Mouse (Mus musculus): ENCODE results near the gene Slk. TPM values are rescaled to one million over a fixed set of nuclear protein-coding genes. Genes with fewer than 3 reads are reported as not detected.

Gene Slk
- polyA plus RNA-seq (2012; rRNA removed), result 5.1 and 6.1 TPM in 2 replicates

DNA sequence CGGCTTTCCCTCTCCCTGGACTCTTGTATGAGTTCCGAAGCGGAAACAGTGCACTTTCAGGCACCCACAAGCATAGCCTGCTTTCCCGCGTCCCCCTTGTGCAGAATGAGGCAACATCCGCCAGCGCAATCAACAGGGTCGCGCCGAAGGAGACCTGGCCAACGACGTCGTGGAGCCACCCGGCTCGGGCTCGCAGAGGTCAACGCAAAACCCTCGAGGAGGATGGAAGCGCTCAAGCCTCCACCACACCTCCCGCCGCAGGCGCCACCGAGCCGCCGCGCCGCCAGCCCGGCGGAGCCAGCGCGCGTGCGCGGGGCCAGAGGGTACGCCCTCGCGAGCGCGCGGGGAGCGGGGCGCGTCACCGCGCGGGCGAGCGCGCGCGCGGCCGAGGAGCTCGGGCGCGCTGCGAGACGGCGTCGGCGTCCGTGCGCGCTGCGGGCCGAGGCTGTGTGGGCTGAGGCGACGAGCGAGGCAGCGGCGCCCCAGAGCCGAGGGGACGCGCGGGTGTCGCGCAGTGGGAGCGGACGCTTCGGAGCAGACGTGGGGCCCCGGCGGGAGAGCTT, at the start of gene Slk:
Gene Slk, plus strand, starts transcription at position 454 of the 563 bp plus-strand sequence.
- peak within 1 kb of the TSS; percentile 81 for H3K4me3 ChIP-seq (ENCODE audit: control insufficient read depth, low read depth, low read length)
- no peaks in the 10 kb centered on the region for H3K36me3 ChIP-seq (ENCODE audit: control insufficient read depth, insufficient read depth, low read length)
- TF ChIP-seq POLR2A (IDR thresholded peaks at IDR 0.05; ENCODE audit: control insufficient read depth, low read depth, low read length), result peak; percentile 72; the same call in 1 of the 2 replicates
- TF ChIP-seq CTCF (IDR thresholded peaks at IDR 0.05; ENCODE audit: control insufficient read depth, insufficient read depth, insufficient replicate concordance, low read depth, low read length), result no peak
- no peaks in the 10 kb centered on the region for H3K27me3 ChIP-seq (ENCODE audit: control insufficient read depth, insufficient read depth, low read length)
- H3K27ac ChIP-seq (ENCODE audit: control insufficient read depth, insufficient read depth, low read depth, low read length), result peak within 1 kb of the TSS; percentile 87
- H3K4me1 ChIP-seq (ENCODE audit: control insufficient read depth, insufficient read depth, low read length), result peaks cover 3% of the 10 kb centered on the region; the same call in 1 of the 2 replicates

DNA sequence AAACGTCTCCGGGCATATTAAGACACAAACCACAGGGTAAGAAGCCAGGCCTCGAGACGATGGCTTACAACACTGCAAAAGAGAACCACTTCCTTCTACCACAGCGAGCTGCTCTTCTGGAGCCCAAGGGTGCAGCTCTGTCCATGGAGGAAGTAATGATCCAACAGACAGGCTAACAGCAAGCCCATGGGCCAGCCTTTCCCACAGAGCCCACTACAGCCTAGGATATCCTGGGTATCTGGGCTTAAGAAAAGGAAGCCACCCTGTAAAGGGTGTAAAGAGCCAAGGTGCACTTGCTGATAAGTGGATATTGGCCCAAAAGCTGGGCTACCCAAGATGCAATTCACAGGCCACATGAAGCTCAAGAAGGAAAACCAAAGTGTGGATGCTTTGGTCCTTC, 48.2 kb upstream of the Slk start:
- no peak overlapping the region for H3K4me3 ChIP-seq (ENCODE audit: control insufficient read depth, low read depth, low read length)
- no peaks in the 10 kb centered on the region for H3K27me3 ChIP-seq (ENCODE audit: control insufficient read depth, insufficient read depth, low read length)
- no peak overlapping the region for H3K27ac ChIP-seq (ENCODE audit: control insufficient read depth, insufficient read depth, low read depth, low read length)
- peaks cover 4% of the 10 kb centered on the region for H3K4me1 ChIP-seq (ENCODE audit: control insufficient read depth, insufficient read depth, low read length)
- TF ChIP-seq CTCF (IDR thresholded peaks at IDR 0.05; ENCODE audit: control insufficient read depth, insufficient read depth, insufficient replicate concordance, low read depth, low read length) (no peak), POLR2A (IDR thresholded peaks at IDR 0.05; ENCODE audit: control insufficient read depth, low read depth, low read length) (no peak)
- no peaks in the 10 kb centered on the region for H3K36me3 ChIP-seq (ENCODE audit: control insufficient read depth, insufficient read depth, low read length)

DNA sequence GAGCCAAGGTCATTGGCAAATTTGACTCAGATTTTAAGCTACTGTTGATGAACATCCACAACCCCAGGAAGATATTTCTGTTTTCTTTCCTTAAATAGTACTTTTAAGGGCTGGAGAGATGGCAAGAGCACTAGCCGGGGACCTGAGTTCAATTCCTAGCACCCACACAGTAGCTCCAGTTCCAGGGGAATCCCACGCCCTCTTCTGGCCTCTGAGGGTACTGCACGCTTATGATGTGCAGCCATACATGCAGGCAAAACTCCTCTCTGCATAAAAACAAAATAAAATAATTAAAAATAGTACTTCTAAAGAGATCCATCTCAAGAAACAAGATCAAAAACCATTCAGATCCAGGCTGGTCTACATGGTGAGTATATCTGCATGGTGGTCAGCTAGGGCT, 47.0 kb upstream of the Slk start:
- Histone ChIP-seq H3K27ac (ENCODE audit: control insufficient read depth, insufficient read depth, low read depth, low read length) (no peak overlapping the region), H3K27me3 (ENCODE audit: control insufficient read depth, insufficient read depth, low read length) (no peaks in the 10 kb centered on the region), H3K4me3 (ENCODE audit: control insufficient read depth, low read depth, low read length) (no peak overlapping the region), H3K36me3 (ENCODE audit: control insufficient read depth, insufficient read depth, low read length) (no peaks in the 10 kb centered on the region), H3K4me1 (ENCODE audit: control insufficient read depth, insufficient read depth, low read length) (peaks cover 5% of the 10 kb centered on the region)
- no peak for TF ChIP-seq POLR2A (IDR thresholded peaks at IDR 0.05; ENCODE audit: control insufficient read depth, low read depth, low read length)
- peak; percentile 73; the same call in 1 of the 2 replicates for TF ChIP-seq CTCF (IDR thresholded peaks at IDR 0.05; ENCODE audit: control insufficient read depth, insufficient read depth, insufficient replicate concordance, low read depth, low read length)

DNA sequence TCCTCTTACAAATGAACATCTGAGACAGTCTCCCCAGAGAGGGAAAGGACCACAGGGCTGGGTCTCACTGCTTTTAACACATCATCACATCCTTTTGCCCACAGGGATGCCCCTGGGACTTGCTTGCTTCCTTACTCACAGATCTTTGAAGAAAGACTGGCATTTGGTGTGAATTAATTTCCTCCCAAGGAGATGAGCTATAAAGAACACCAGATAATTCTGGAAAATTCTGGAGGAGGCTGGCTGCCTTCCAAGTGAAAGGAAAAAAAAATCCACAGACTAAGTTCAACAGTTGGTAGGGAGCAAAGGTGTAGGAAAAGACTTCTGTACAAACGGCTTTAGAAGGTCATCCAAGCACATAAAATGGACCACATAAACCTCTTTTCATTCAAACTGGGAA, 45.3 kb upstream of the Slk start:
- TF ChIP-seq POLR2A (IDR thresholded peaks at IDR 0.05; ENCODE audit: control insufficient read depth, low read depth, low read length) (no peak), CTCF (IDR thresholded peaks at IDR 0.05; ENCODE audit: control insufficient read depth, insufficient read depth, insufficient replicate concordance, low read depth, low read length) (no peak)
- H3K27me3 ChIP-seq (ENCODE audit: control insufficient read depth, insufficient read depth, low read length), result no peaks in the 10 kb centered on the region

DNA sequence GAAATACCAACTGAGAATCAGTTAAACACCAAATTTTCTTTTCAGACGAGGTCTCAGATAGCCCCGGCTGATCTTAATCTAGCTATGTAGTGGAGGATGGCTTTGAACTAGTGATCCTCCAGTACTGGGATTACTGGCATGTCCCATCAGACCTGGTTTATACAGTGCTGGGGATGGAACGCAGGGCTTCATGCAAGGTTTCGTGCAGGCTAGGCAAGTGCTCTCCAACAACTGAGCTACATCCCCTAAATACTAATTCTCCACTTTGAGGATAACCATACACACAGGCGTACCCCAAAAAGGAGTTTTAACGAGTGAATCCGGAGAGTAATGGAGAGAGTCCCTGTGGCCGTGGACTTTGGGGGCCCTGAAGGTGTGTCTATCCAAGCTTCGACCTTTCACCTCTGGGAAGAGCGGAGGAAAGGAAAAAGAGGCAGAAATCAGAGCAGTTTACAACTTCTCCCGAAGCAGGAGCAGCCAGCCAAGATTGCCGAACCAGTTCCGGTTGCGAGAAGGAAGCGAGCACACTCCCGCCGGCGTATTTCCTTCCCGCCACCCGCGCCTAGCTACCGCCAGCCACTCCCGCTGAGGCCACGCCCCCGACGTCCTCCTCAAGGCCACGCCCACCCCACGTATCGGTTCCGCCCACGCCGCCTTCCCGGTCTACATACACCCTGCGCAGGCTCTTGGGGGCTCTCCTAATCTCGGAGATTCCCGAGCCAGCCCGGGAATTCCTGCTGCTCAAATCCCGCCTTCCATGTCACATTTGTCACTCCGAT, 42.8 kb upstream of the Slk start:
- peaks cover 7% of the 10 kb centered on the region for H3K4me1 ChIP-seq (ENCODE audit: control insufficient read depth, insufficient read depth, low read length)
- no peak for TF ChIP-seq CTCF (IDR thresholded peaks at IDR 0.05; ENCODE audit: control insufficient read depth, insufficient read depth, insufficient replicate concordance, low read depth, low read length)
- peak; percentile 83 for TF ChIP-seq POLR2A (IDR thresholded peaks at IDR 0.05; ENCODE audit: control insufficient read depth, low read depth, low read length)
- peak overlapping the region; percentile 90 for H3K4me3 ChIP-seq (ENCODE audit: control insufficient read depth, low read depth, low read length)
- peak overlapping the region; percentile 63 for H3K27ac ChIP-seq (ENCODE audit: control insufficient read depth, insufficient read depth, low read depth, low read length)
- no peaks in the 10 kb centered on the region for H3K27me3 ChIP-seq (ENCODE audit: control insufficient read depth, insufficient read depth, low read length)
- H3K36me3 ChIP-seq (ENCODE audit: control insufficient read depth, insufficient read depth, low read length), result no peaks in the 10 kb centered on the region

More for the DNA sequence above, 45.3 kb upstream of the Slk start:
- no peak overlapping the region for H3K4me3 ChIP-seq (ENCODE audit: control insufficient read depth, low read depth, low read length)
- peaks cover 7% of the 10 kb centered on the region for H3K4me1 ChIP-seq (ENCODE audit: control insufficient read depth, insufficient read depth, low read length)
- no peaks in the 10 kb centered on the region for H3K36me3 ChIP-seq (ENCODE audit: control insufficient read depth, insufficient read depth, low read length)
- H3K27ac ChIP-seq (ENCODE audit: control insufficient read depth, insufficient read depth, low read depth, low read length), result no peak overlapping the region

DNA sequence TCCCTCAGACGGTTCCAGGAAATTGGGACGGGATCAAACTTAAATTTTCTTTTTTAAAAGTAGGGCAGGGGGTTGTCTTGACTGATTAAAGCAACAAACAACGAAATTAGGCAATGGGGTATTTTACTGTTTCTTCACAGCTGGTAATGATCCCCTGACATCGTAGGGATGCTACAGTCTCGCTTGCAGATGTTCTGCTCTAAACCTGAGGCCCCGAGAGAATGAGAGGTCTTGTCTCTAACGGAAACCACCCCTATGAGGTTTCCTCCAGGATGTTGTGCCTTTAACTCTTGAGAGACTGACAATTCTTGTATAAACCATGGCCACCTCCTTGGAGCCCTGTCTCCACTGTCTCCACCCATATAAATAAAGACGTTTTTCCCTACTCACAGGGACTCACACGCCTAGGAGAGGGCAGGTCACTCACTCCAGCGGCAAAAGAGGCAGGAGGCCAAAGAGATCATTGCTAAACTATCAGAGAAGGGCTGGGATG, 42.1 kb upstream of the Slk start, which contains the start of gene Stn1:
Gene Stn1, minus strand, starts transcription at position 208 of the 493 bp plus-strand sequence.
- H3K4me1 ChIP-seq (ENCODE audit: control insufficient read depth, insufficient read depth, low read length), result peaks cover 7% of the 10 kb centered on the region
- H3K27me3 ChIP-seq (ENCODE audit: control insufficient read depth, insufficient read depth, low read length), result no peaks in the 10 kb centered on the region
- peak within 1 kb of the TSS; percentile 63 for H3K27ac ChIP-seq (ENCODE audit: control insufficient read depth, insufficient read depth, low read depth, low read length)
- H3K4me3 ChIP-seq (ENCODE audit: control insufficient read depth, low read depth, low read length), result peak within 1 kb of the TSS; percentile 90
- TF ChIP-seq CTCF (IDR thresholded peaks at IDR 0.05; ENCODE audit: control insufficient read depth, insufficient read depth, insufficient replicate concordance, low read depth, low read length) (no peak), POLR2A (IDR thresholded peaks at IDR 0.05; ENCODE audit: control insufficient read depth, low read depth, low read length) (no peak)
- H3K36me3 ChIP-seq (ENCODE audit: control insufficient read depth, insufficient read depth, low read length), result no peaks in the 10 kb centered on the region

DNA sequence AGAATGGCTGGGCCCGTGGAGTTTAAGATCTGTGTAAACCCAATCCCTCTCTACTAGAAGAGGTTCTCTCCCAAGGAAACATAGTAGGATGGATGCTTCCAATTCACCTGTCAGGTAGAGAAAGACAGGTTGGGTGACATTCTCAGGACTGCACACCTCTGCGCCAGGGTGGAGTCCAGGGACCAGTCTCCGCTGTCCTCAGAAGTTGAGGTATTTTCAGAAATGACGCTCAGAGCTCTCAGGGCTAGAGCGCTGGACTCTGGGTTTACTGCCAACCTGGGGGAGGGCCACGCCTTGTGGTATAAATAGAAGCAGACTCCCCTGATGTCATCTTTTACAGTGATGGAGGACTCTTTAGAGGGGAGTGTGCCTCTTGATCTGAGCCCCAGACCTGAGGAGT, 41.6 kb upstream of the Slk start:
- TF ChIP-seq POLR2A (IDR thresholded peaks at IDR 0.05; ENCODE audit: control insufficient read depth, low read depth, low read length) (no peak), CTCF (IDR thresholded peaks at IDR 0.05; ENCODE audit: control insufficient read depth, insufficient read depth, insufficient replicate concordance, low read depth, low read length) (no peak)
- H3K27ac ChIP-seq (ENCODE audit: control insufficient read depth, insufficient read depth, low read depth, low read length), result no peak overlapping the region
- no peaks in the 10 kb centered on the region for H3K27me3 ChIP-seq (ENCODE audit: control insufficient read depth, insufficient read depth, low read length)
- H3K4me3 ChIP-seq (ENCODE audit: control insufficient read depth, low read depth, low read length), result no peak overlapping the region
- peaks cover 7% of the 10 kb centered on the region for H3K4me1 ChIP-seq (ENCODE audit: control insufficient read depth, insufficient read depth, low read length)
- no peaks in the 10 kb centered on the region for H3K36me3 ChIP-seq (ENCODE audit: control insufficient read depth, insufficient read depth, low read length)

Data from testis, adult 2 months (tissue).